Mouse (Mus musculus): ENCODE data around the gene Gtf2ird1. TPM values are rescaled to one million over a fixed set of nuclear protein-coding genes. Genes with fewer than 3 reads are reported as not detected.

Gtf2ird1 gene
- polyA plus RNA-seq, 1 experiment from 2014 or later: 12.9 TPM

DNA sequence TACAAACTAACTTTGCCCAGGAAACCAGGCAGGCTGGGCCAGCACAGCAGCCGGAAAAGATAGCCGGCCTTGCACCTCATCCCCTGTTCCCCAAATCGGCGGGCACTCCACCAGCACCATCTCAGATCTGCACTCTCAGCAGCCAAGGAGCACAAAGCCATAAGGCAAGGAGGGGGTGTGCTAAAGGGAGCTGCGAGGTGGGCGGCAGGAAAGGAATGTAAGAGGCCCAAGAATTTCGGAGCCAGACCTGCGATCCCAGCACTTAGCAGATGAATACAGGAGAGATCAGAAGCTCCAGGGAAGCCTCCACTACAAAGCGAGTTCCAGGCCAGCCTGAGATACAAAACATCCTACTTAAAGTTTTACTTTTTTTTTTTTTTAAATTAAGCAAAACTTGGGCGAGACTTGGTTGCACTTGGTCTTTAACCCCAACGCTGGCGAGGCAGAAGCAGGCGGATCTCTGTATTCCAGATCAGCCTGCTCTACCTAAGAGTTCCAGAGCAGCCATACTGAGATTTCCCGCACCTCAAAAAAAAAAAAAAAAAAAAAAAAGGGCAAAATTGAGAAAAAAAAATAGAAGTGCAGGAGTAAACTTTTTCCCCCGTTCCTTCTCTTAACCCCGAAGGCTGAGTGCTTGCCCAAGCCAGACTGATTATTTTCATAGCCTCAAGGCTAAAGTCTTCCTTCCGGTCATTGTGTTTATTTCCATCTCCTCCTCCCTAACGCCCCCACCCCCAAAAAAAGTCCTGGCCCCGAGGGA is 143.6 kb downstream of the Gtf2ird1 start:
- Histone ChIP-seq H3K36me3 (peaks cover 34% of the 10 kb centered on the region), H3K4me2 (peak overlapping the region; percentile 94), H3K9me3 (replicated peaks) (no peaks in the 10 kb centered on the region), H3K4me1 (replicated peaks) (peaks cover 46% of the 10 kb centered on the region), H3K27ac (peak overlapping the region; percentile 95), H3K9ac (peak overlapping the region; percentile 96), H3K4me3 (replicated peaks) (peak overlapping the region; percentile 91), H3K27me3 (no peaks in the 10 kb centered on the region)
- DNase-seq (no peak), ATAC-seq (ENCODE audit: low read depth) (no peak)
- 6% methylated on average over 19 of the region's 19 CpGs for WGBS (ENCODE audit: insufficient replicate concordance)

DNA sequence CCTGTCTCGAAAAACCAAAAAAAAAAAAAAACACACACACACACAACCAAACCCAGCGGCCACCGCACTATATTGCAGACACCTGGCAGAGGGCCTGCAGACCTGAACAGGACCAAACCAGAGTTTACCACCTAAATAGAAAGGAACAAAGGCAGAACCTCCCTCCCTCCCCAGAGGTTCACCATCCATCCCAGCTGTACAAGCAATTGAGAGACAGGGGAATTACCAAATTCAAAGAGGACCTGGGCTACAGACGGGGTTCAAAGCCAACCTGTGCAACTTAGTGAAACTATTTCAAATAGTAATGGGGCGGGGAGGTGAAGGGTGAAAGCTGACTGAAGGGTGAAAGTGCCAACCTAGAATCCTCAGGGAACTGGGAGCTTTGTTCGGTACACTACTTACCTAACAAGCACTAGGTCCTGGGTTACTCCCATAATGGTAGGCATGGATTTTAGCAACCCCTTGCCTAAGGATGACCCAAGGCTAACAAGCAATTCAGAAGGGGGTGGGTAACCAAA is 144.6 kb downstream of the Gtf2ird1 start:
- H3K9ac ChIP-seq: peak overlapping the region; percentile 50
- peak overlapping the region; percentile 91 for H3K4me3 ChIP-seq (replicated peaks)
- peaks cover 49% of the 10 kb centered on the region for H3K4me1 ChIP-seq (replicated peaks)
- WGBS (ENCODE audit: insufficient replicate concordance): 83% methylated on average over 6 of the region's 6 CpGs
- H3K9me3 ChIP-seq (replicated peaks): no peaks in the 10 kb centered on the region
- H3K27me3 ChIP-seq: no peaks in the 10 kb centered on the region
- ATAC-seq (ENCODE audit: low read depth) (no peak), DNase-seq (no peak)
- H3K4me2 ChIP-seq: peak overlapping the region; percentile 94
- H3K36me3 ChIP-seq: peaks cover 42% of the 10 kb centered on the region
- H3K27ac ChIP-seq: peak overlapping the region; percentile 95; the same call in 1 of the 2 replicates

DNA sequence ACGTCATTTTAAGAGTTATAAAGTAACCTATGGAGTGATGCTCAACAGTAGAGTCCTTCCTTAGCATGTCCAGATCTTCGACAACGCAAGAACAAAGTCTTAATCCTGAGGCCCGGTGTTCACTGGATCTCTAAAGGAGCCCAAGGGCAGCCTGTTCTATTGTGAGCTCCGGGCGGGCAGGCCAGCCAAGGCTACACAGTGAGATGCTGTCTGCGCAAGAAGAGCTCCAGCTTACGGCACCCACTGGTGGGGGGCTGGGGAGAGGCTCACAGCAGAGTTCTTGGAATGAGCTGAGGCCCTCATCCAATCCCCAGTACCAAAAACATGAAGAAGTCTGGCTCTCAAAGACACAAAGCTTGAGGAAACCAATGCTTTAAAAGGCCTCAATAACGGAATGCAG is 146.3 kb downstream of the Gtf2ird1 start:
- 84% methylated on average over 9 of the region's 9 CpGs for WGBS (ENCODE audit: insufficient replicate concordance)
- Histone ChIP-seq H3K27me3 (no peaks in the 10 kb centered on the region), H3K4me1 (replicated peaks) (peaks cover 35% of the 10 kb centered on the region), H3K4me3 (replicated peaks) (no peak overlapping the region), H3K9me3 (replicated peaks) (no peaks in the 10 kb centered on the region), H3K36me3 (peaks cover 58% of the 10 kb centered on the region), H3K27ac (no peak overlapping the region), H3K9ac (no peak overlapping the region), H3K4me2 (no peak overlapping the region)
- no peak for ATAC-seq (ENCODE audit: low read depth)
- DNase-seq: no peak

DNA sequence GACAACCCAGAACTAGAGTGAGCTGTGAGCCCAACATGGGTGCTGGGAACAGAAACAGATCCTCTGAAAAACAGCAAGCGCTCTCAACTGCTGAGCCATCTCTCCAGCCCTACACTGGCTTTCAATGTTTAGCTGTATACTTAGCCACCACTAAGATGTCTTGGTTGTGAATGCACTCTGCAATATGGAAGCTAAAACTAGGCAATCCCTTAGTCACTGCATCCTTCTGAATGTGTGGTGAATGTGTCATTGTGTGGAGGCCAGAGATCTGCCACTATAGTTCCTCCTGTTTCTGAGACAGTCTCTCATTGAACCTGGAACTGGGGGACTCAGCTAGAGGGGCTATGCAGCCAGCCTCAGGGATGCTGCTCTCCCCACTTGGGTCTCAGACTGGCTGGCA is 147.2 kb downstream of the Gtf2ird1 start:
- Histone ChIP-seq H3K27me3 (no peaks in the 10 kb centered on the region), H3K4me2 (no peak overlapping the region), H3K4me1 (replicated peaks) (peaks cover 33% of the 10 kb centered on the region), H3K27ac (no peak overlapping the region), H3K4me3 (replicated peaks) (no peak overlapping the region), H3K36me3 (peaks cover 65% of the 10 kb centered on the region), H3K9me3 (replicated peaks) (no peaks in the 10 kb centered on the region), H3K9ac (no peak overlapping the region)
- ATAC-seq (ENCODE audit: low read depth) (no peak), DNase-seq (no peak)
- WGBS (ENCODE audit: insufficient replicate concordance): 100% methylated on average over 1 of the region's 1 CpGs

Small RNAs within 50 kb of the gene (microRNA-seq; reads per million reads assigned to microRNA genes)
- gene Gm26340 (not detected), gene Mir3965 (not detected)

Other genes starting within 250 kb of the Gtf2ird1 start
- gene Ncf1, start 227.1 kb downstream of the Gtf2ird1 start, polyA plus RNA-seq (2015; fragmentation: Nextera tagmentation; extraction: Ambion mirVana): 8.1 and 9.3 TPM in 2 replicates
- gene Gtf2i, start 142.0 kb downstream of the Gtf2ird1 start, polyA plus RNA-seq (2015; fragmentation: Nextera tagmentation; extraction: Ambion mirVana): 39.1 and 52.5 TPM in 2 replicates
- 0.37 and 0.50 TPM in 2 replicates for gene Clip2, start 95.7 kb upstream of the Gtf2ird1 start, polyA plus RNA-seq (2015; fragmentation: Nextera tagmentation; extraction: Ambion mirVana)
- not detected in 2 replicates for gene Syna, start 103.5 kb upstream of the Gtf2ird1 start, polyA plus RNA-seq (2015; fragmentation: Nextera tagmentation; extraction: Ambion mirVana)
- 233 and 246 TPM in 2 replicates for gene Rfc2, start 124.7 kb upstream of the Gtf2ird1 start, polyA plus RNA-seq (2015; fragmentation: Nextera tagmentation; extraction: Ambion mirVana)
- 1.6 TPM in 2 replicates for gene Lat2, start 158.3 kb upstream of the Gtf2ird1 start, polyA plus RNA-seq (2015; fragmentation: Nextera tagmentation; extraction: Ambion mirVana)
- 229 and 233 TPM in 2 replicates for gene Eif4h, start 182.8 kb upstream of the Gtf2ird1 start, polyA plus RNA-seq (2015; fragmentation: Nextera tagmentation; extraction: Ambion mirVana)
- gene Limk1, start 231.9 kb upstream of the Gtf2ird1 start, polyA plus RNA-seq (2015; fragmentation: Nextera tagmentation; extraction: Ambion mirVana): 0.75 and 0.98 TPM in 2 replicates